Mouse (Mus musculus) heart, embryonic 12.5 days (tissue): ENCODE measurements around the gene 1110017D15Rik. TPM values are rescaled to one million over a fixed set of nuclear protein-coding genes. Genes with fewer than 3 reads are reported as not detected.
"Not testable (repeated sequence)": the region's sequence is repeated elsewhere in the genome, so short reads cannot be mapped to it uniquely, and the experiment has no call there.

ENCODE experiments used
- ATAC-seq: fragments of 200-750 bp; cut with Nextera tagmentation; 2 replicates; pipeline ENCODE4 v1.8.0; 2017; ENCODE audit warnings: moderate TSS enrichment, moderate library complexity; ENCODE audit not compliant: insufficient number of reproducible peaks, low FRiP score
- H3K27ac ChIP-seq: fragments of 300-500 bp; sonication (generic); 2 replicates; pipeline ENCODE4 v1.5.1; 2016; ENCODE audit warnings: mild to moderate bottlenecking, moderate library complexity; ENCODE audit not compliant: poor library complexity, severe bottlenecking
- H3K27me3 ChIP-seq: fragments of 300-500 bp; sonication (generic); replicated peaks from 2 replicates; pipeline ENCODE4 v1.6.1; 2016; ENCODE audit warnings: mild to moderate bottlenecking, moderate library complexity
- H3K36me3 ChIP-seq: fragments of 300-500 bp; sonication (generic); 2 replicates; pipeline ENCODE4 v1.6.1; 2016; ENCODE audit warnings: mild to moderate bottlenecking, moderate library complexity
- H3K4me1 ChIP-seq: fragments of 300-500 bp; sonication (generic); replicated peaks from 2 replicates; pipeline ENCODE4 v1.6.1; 2016; ENCODE audit warnings: mild to moderate bottlenecking
- H3K4me2 ChIP-seq: fragments of 300-500 bp; sonication (generic); 2 replicates; pipeline ENCODE4 v1.6.1; 2016; ENCODE audit warnings: mild to moderate bottlenecking, moderate library complexity
- H3K4me3 ChIP-seq: fragments of 300-500 bp; sonication (generic); 2 replicates; pipeline ENCODE4 v1.5.1; 2016; ENCODE audit warnings: mild to moderate bottlenecking
- H3K9ac ChIP-seq: fragments of 300-500 bp; sonication (generic); 2 replicates; pipeline ENCODE4 v1.6.1; 2016; ENCODE audit warnings: mild to moderate bottlenecking, moderate library complexity
- H3K9me3 ChIP-seq: fragments of 300-500 bp; sonication (generic); replicated peaks from 2 replicates; pipeline ENCODE4 v1.6.1; 2016; ENCODE audit warnings: mild to moderate bottlenecking, moderate library complexity
- WGBS: fragments of 180-500 bp; shearing (Covaris S2); methylation state at CpG from one replicate; pipeline ENCODE4 v1.1.7; 2016; 5-methylcytosine and 5-hydroxymethylcytosine counted together
- polyA plus RNA-seq: library from polyadenylated mRNA; unstranded; fragments of >200 nt; fragmentation: Nextera tagmentation; extraction: Ambion mirVana; gene quantifications from 2 replicates; pipeline ENCODE4 v1.2.1, GENCODE M21; 2016

Gene 1110017D15Rik
- polyA plus RNA-seq, 1 experiment from 2014 or later = not detected

GRCm38 (mm10) chr4:41464345-41465286 lies 52.5 kb downstream of the 1110017D15Rik start, which contains the start of the genes Kif24 and Nudt2:
Kif24 (minus strand) TSS chr4:41464887.
Nudt2 (plus strand) TSS chr4:41465151.
- peak within 1 kb of the TSS; percentile 58 for H3K27ac ChIP-seq
- H3K27me3 ChIP-seq = no peaks in the 10 kb centered on the region
- H3K4me3 ChIP-seq = peak within 1 kb of the TSS; percentile 85
- peak; percentile 99 for ATAC-seq
- H3K4me2 ChIP-seq = peak within 1 kb of the TSS; percentile 85
- no peaks in the 10 kb centered on the region for H3K9me3 ChIP-seq
- under 1% methylated on average over 70 of the region's 70 CpGs for whole genome bisulfite sequencing
- peaks cover 13% of the 10 kb centered on the region for H3K4me1 ChIP-seq
- no peaks in the 10 kb centered on the region for H3K36me3 ChIP-seq
- peak within 1 kb of the TSS; percentile 87 for H3K9ac ChIP-seq

GRCm38 (mm10) chr4:41463051-41463738 lies 53.9 kb downstream of the 1110017D15Rik start:
- Histone ChIP-seq H3K4me2 (peak overlapping the region; percentile 85), H3K4me3 (peak overlapping the region; percentile 85), H3K4me1 (peaks cover 13% of the 10 kb centered on the region)
- H3K9ac ChIP-seq, H3K27me3 ChIP-seq, H3K36me3 ChIP-seq, ATAC-seq, H3K27ac ChIP-seq, H3K9me3 ChIP-seq: not testable (repeated sequence)
- 39% methylated on average over 3 of the region's 3 CpGs for WGBS

GRCm38 (mm10) chr4:41460690-41461089 lies 56.4 kb downstream of the 1110017D15Rik start:
- Histone ChIP-seq H3K4me1 (peaks cover 13% of the 10 kb centered on the region), H3K4me2 (no peak overlapping the region), H3K27ac (no peak overlapping the region), H3K36me3 (no peaks in the 10 kb centered on the region), H3K9me3 (no peaks in the 10 kb centered on the region), H3K4me3 (no peak overlapping the region), H3K27me3 (no peaks in the 10 kb centered on the region), H3K9ac (no peak overlapping the region)
- no peak for ATAC-seq
- WGBS = 89% methylated on average over 1 of the region's 1 CpGs

Other genes with a start within 250 kb of the 1110017D15Rik start
- 67.8 and 80.3 TPM in 2 replicates for gene Ubap2, start 242.2 kb downstream of the 1110017D15Rik start, polyA plus RNA-seq
- gene Dcaf12, start 202.4 kb downstream of the 1110017D15Rik start, polyA plus RNA-seq = 47.0 and 47.3 TPM in 2 replicates
- gene Ubap1, start 168.3 kb downstream of the 1110017D15Rik start, polyA plus RNA-seq = 53.3 and 55.9 TPM in 2 replicates
- gene Kif24, start 52.4 kb downstream of the 1110017D15Rik start, polyA plus RNA-seq = 6.1 and 6.8 TPM in 2 replicates
- gene Nudt2, start 52.2 kb downstream of the 1110017D15Rik start, polyA plus RNA-seq = 39.9 and 40.5 TPM in 2 replicates
- 2.6 and 2.9 TPM in 2 replicates for gene AI464131, start 14.3 kb downstream of the 1110017D15Rik start, polyA plus RNA-seq
- gene Fam219a, start 52.2 kb upstream of the 1110017D15Rik start, polyA plus RNA-seq = 2.2 and 2.6 TPM in 2 replicates
- gene Dnaic1, start 52.4 kb upstream of the 1110017D15Rik start, polyA plus RNA-seq = 1.4 and 2.1 TPM in 2 replicates
- gene Enho, start 123.0 kb upstream of the 1110017D15Rik start, polyA plus RNA-seq = 4.4 and 4.9 TPM in 2 replicates
- 3.7 TPM in 2 replicates for gene Cntfr, start 179.8 kb upstream of the 1110017D15Rik start, polyA plus RNA-seq
- gene Il11ra1, start 182.7 kb upstream of the 1110017D15Rik start, polyA plus RNA-seq = 148 and 159 TPM in 2 replicates
- gene Rpp25l, start 196.2 kb upstream of the 1110017D15Rik start, polyA plus RNA-seq = 39.7 and 40.9 TPM in 2 replicates
- 113 and 118 TPM in 2 replicates for gene Dctn3, start 205.8 kb upstream of the 1110017D15Rik start, polyA plus RNA-seq
- not detected in 2 replicates for gene Arid3c, start 213.8 kb upstream of the 1110017D15Rik start, polyA plus RNA-seq
- 54.6 and 57.0 TPM in 2 replicates for gene Galt, start 237.9 kb upstream of the 1110017D15Rik start, polyA plus RNA-seq
- 61.2 and 62.1 TPM in 2 replicates for gene Sigmar1, start 238.8 kb upstream of the 1110017D15Rik start, polyA plus RNA-seq